Mouse (Mus musculus) hindbrain, embryonic 11.5 days (tissue): Measurements from ENCODE around the gene Fam187a. TPM values are rescaled to one million over a fixed set of nuclear protein-coding genes. Genes with fewer than 3 reads are reported as not detected.

Source experiments
- ATAC-seq: fragments of 200-750 bp; cut with Nextera tagmentation; 2 replicates; pipeline ENCODE4 v1.8.0; 2017; ENCODE audit warnings: mild to moderate bottlenecking, moderate TSS enrichment, moderate library complexity; ENCODE audit not compliant: low FRiP score
- DNase-seq: peaks from one replicate; pipeline ENCODE4 v3.0.0-alpha.2; 2015; ENCODE audit warnings: low spot score
- H3K27ac ChIP-seq: fragments of 300-500 bp; sonication (generic); 2 replicates; pipeline ENCODE4 v1.5.1; 2014; ENCODE audit warnings: mild to moderate bottlenecking, low read depth, low read length
- H3K27me3 ChIP-seq: fragments of 300-500 bp; sonication (generic); 2 replicates; pipeline ENCODE4 v1.6.1; 2014; ENCODE audit warnings: mild to moderate bottlenecking, low read length, moderate library complexity, mixed read lengths; ENCODE audit not compliant: control insufficient read depth, insufficient read depth
- H3K36me3 ChIP-seq: fragments of 300-500 bp; sonication (generic); 2 replicates; pipeline ENCODE4 v1.6.1; 2014; ENCODE audit warnings: mild to moderate bottlenecking, low read length, moderate library complexity, mixed read lengths; ENCODE audit not compliant: control insufficient read depth, insufficient read depth
- H3K4me1 ChIP-seq: fragments of 300-500 bp; sonication (generic); replicated peaks from 2 replicates; pipeline ENCODE4 v1.6.1; 2014; ENCODE audit warnings: low read length, mixed read lengths; ENCODE audit not compliant: control insufficient read depth, insufficient read depth
- H3K4me2 ChIP-seq: fragments of 300-500 bp; sonication (generic); replicated peaks from 2 replicates; pipeline ENCODE4 v1.6.1; 2014; ENCODE audit warnings: mild to moderate bottlenecking, low read depth, low read length
- H3K4me3 ChIP-seq: fragments of 300-500 bp; sonication (generic); 2 replicates; pipeline ENCODE4 v1.5.1; 2014; ENCODE audit warnings: low read depth, low read length
- H3K9ac ChIP-seq: fragments of 300-500 bp; sonication (generic); 2 replicates; pipeline ENCODE4 v1.6.1; 2014; ENCODE audit warnings: low read depth, low read length
- H3K9me3 ChIP-seq: fragments of 300-500 bp; sonication (generic); 2 replicates; pipeline ENCODE4 v1.6.1; 2016; ENCODE audit warnings: low read length; ENCODE audit not compliant: control insufficient read depth
- WGBS: fragments of 180-500 bp; shearing (Covaris S2); extraction: QIAGEN DNeasy Blood & Tissue Kit; methylation state at CpG from one replicate; pipeline ENCODE4 v1.1.7; 2014; 5-methylcytosine and 5-hydroxymethylcytosine counted together
- polyA plus RNA-seq: library from polyadenylated mRNA; unstranded; fragments of >200 nt; fragmentation: Nextera tagmentation; extraction: Ambion mirVana; gene quantifications from 2 replicates; pipeline ENCODE4 v1.2.1, GENCODE M21; 2014

Gene Fam187a
- polyA plus RNA-seq, 1 experiment from 2014 or later, result not detected

DNA sequence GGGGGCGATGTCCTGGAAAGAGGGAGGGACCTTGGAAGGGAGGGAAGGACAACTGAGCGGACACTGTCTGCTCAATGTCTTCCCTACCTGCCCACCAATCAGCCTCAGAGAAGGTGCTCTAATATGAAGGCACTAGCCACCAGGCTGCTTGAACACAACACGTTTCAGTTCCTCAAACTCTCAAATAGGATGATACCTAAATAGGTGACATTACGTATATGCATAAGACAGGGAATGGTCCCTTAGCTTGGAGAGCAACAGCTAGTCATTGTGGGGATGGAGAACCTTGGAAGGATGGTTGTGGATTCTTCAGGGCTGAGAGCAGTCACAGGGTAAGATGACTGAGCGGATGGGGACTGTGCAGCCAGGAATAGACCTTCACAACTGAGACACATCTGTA is 2.5 kb downstream of the Fam187a start:
- H3K9ac ChIP-seq, result no peak overlapping the region
- H3K4me1 ChIP-seq, result no peaks in the 10 kb centered on the region
- H3K4me2 ChIP-seq, result no peak overlapping the region
- no peaks in the 10 kb centered on the region for H3K36me3 ChIP-seq
- no peaks in the 10 kb centered on the region for H3K9me3 ChIP-seq
- H3K4me3 ChIP-seq, result no peak overlapping the region
- ATAC-seq, result no peak
- no peak overlapping the region for H3K27ac ChIP-seq
- DNase-seq, result no peak
- H3K27me3 ChIP-seq, result peaks cover under 1% of the 10 kb centered on the region; the same call in 1 of the 2 replicates
- WGBS, result 82% methylated on average over 5 of the region's 5 CpGs

DNA sequence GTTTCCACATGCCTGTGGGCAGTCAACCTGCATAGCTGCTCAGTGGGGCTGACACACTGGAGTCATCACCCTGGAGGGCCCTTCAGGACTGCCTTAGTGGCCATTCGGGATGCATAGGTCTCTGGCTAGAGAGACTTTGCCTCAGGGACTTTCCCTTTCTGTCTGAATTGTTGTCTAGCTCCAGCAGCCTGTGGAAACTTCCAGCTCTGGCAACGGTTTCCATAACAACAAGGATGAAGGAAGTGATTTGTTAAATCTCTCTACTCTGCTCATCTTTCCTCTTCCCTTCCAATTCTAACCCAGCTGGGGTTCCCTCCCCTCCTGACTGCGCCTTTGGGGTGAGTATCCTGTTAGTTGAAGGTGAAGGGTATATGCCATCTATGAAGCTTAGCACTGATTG is 3.2 kb downstream of the Fam187a start:
- Histone ChIP-seq H3K9me3 (no peaks in the 10 kb centered on the region), H3K4me3 (no peak overlapping the region), H3K9ac (no peak overlapping the region), H3K27me3 (peaks cover 8% of the 10 kb centered on the region), H3K36me3 (no peaks in the 10 kb centered on the region), H3K4me1 (no peaks in the 10 kb centered on the region; the same call in 1 of the 2 replicates), H3K27ac (no peak overlapping the region), H3K4me2 (no peak overlapping the region)
- ATAC-seq (no peak), DNase-seq (no peak)
- 71% methylated on average over 3 of the region's 3 CpGs for WGBS

DNA sequence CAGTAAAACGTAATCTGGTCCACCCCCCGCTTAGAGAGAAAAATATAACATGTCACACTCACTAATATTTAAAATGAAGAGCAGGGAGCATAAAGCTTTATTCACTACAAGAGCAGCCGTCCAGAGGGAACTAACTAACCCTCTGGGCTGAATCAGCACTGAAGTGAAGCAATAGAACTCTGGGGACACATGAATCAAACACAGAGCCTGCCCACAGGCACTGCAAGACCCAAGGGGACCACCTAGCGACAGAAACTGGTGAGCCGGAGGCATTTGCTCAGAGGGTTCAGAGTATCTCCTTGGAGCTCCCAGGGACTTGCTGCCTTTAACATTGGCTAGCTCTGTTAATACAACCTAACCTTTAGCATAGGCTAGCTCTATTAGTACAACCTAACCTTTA is 5.1 kb downstream of the Fam187a start:
- WGBS, result 66% methylated on average over 5 of the region's 5 CpGs
- ATAC-seq (no peak), DNase-seq (no peak)
- no peak overlapping the region for H3K9ac ChIP-seq
- no peaks in the 10 kb centered on the region; the same call in 1 of the 2 replicates for H3K4me1 ChIP-seq
- H3K27ac ChIP-seq, result no peak overlapping the region
- peaks cover 20% of the 10 kb centered on the region for H3K27me3 ChIP-seq
- H3K36me3 ChIP-seq, result no peaks in the 10 kb centered on the region
- H3K4me2 ChIP-seq, result no peak overlapping the region
- H3K9me3 ChIP-seq, result no peaks in the 10 kb centered on the region
- H3K4me3 ChIP-seq, result no peak overlapping the region

DNA sequence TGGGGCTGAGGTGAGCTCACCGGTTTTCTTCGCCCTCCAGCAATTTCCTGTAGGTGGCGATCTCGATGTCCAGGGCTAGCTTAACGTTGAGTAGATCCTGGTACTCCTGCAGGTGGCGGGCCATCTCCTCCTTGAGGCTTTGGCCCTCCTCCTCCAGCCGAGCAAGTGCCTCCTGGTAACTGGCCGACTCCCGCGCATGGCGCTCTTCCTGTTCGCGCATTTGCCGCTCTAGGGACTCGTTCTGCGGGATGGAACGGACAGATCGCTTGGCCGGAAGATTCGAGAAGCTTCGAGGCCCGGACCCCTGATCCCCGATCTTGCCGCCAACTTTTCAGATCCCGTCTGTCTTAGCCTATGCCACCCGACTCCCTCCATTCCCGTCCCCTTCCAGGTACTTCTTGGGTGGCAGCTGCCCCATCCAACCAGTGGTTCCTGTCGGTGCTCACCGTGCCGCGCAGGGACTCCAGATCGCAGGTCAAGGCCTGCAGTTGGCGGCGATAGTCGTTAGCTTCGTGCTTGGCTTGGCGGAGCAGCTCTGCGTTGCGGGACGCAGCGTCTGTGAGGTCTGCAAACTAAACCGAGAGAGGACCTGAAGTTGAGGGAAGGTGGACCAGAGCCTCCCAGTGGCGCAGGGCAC is 8.2 kb downstream of the Fam187a start:
- Histone ChIP-seq H3K4me3 (peak overlapping the region; percentile 19), H3K27me3 (peaks cover 22% of the 10 kb centered on the region), H3K36me3 (no peaks in the 10 kb centered on the region), H3K9ac (peak overlapping the region; percentile 38; the same call in 1 of the 2 replicates), H3K4me1 (no peaks in the 10 kb centered on the region; the same call in 1 of the 2 replicates), H3K4me2 (peak overlapping the region; percentile 41), H3K27ac (no peak overlapping the region), H3K9me3 (no peaks in the 10 kb centered on the region)
- no peak for ATAC-seq
- peak; percentile 71 for DNase-seq
- WGBS, result 3% methylated on average over 43 of the region's 43 CpGs

DNA sequence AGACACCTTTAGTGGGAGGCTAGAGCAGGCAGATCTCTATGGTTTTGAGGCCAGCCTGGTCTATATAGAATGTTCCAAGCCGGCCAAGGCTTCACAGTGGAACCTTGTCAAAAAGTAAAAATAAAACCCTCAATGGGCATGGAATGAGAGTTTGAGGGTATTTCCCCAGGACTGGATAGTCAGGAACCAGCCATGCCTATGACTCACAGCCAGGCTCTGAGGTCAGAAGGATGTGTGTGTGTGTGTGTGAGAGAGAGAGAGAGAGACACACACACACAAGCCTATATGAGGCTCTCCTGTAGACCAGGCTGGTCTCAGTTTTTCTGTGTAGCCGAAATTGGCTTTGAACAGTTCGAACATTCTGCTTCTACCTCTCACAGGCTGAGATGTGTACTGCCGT is 9.7 kb downstream of the Fam187a start:
- Histone ChIP-seq H3K4me2 (no peak overlapping the region), H3K4me3 (no peak overlapping the region), H3K27ac (no peak overlapping the region), H3K9me3 (no peaks in the 10 kb centered on the region), H3K27me3 (peaks cover 22% of the 10 kb centered on the region), H3K36me3 (no peaks in the 10 kb centered on the region), H3K4me1 (no peaks in the 10 kb centered on the region; the same call in 1 of the 2 replicates), H3K9ac (no peak overlapping the region)
- ATAC-seq (no peak), DNase-seq (no peak)
- 92% methylated on average over 4 of the region's 4 CpGs for WGBS

DNA sequence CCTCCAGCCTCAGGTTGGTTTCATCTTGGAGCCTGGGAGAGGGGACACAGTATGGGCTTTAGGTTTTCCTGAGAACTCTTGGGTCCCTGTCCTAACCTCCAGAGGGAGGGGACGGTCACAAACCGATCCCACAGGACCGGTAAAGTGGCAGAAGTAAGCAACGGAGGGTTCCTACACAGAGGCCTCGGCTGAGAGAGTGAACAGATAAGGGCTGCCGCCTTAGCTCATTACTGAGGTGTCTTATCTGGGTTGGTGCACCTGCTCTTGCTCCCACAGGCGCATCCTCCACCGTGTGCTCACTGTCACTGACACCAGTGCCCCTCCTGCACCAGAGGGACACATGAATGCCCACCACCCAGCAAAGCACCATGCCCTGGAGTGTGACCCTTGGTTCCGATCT is 10.8 kb downstream of the Fam187a start:
- no peak overlapping the region for H3K27ac ChIP-seq
- no peak for ATAC-seq
- WGBS, result 73% methylated on average over 9 of the region's 9 CpGs

DNA sequence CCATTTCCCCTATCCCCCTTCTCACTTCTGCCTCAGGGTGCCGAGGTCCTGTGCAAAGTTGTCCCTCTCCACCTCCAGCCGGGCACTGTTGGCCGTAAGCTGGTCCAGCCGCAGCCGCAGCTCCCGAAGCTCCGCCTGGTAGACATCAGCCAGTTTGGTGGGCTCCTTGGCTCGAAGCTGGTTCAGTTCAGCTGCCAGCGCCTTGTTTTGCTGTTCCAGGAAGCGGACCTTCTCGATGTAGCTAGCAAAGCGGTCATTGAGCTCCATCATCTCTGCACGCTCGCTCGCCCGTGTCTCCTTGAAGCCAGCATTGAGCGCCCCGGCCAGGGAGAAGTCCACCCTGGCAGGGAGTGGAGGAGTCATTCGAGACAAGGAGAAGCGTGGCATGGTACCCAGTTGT is 11.7 kb downstream of the Fam187a start:
- Histone ChIP-seq H3K4me2 (no peak overlapping the region), H3K4me1 (no peaks in the 10 kb centered on the region; the same call in 1 of the 2 replicates), H3K9me3 (no peaks in the 10 kb centered on the region), H3K9ac (no peak overlapping the region), H3K27ac (no peak overlapping the region), H3K4me3 (no peak overlapping the region), H3K27me3 (peaks cover 22% of the 10 kb centered on the region), H3K36me3 (no peaks in the 10 kb centered on the region)
- 77% methylated on average over 20 of the region's 20 CpGs for WGBS
- DNase-seq (no peak), ATAC-seq (no peak)

More for the DNA sequence above, 10.8 kb downstream of the Fam187a start:
- H3K9me3 ChIP-seq, result no peaks in the 10 kb centered on the region
- no peak overlapping the region for H3K9ac ChIP-seq
- H3K36me3 ChIP-seq, result no peaks in the 10 kb centered on the region
- DNase-seq, result no peak
- no peaks in the 10 kb centered on the region; the same call in 1 of the 2 replicates for H3K4me1 ChIP-seq
- H3K27me3 ChIP-seq, result peaks cover 22% of the 10 kb centered on the region
- no peak overlapping the region for H3K4me2 ChIP-seq
- no peak overlapping the region for H3K4me3 ChIP-seq

DNA sequence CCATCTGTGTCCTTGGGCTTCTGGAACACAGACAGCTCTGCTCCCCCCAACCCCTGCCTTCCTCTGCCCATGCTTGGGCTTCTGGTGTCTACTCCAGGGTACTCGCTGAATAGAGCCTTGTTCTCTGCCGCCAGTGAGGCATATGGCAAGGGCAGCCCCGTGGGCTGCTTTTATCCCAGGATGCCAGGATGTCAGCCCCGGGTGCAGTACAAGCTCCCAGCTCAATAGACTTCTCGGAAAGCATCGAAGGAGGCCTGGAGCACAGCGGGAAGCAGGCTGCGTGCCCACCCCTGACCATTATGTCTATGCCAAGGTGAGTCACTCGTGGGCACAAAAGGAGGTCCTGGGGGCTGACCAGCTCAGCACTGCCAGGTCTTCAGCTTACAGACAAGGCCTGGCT is 13.4 kb downstream of the Fam187a start:
- 80% methylated on average over 9 of the region's 9 CpGs for WGBS
- no peak overlapping the region for H3K4me2 ChIP-seq
- H3K36me3 ChIP-seq, result no peaks in the 10 kb centered on the region
- DNase-seq (no peak), ATAC-seq (no peak)
- H3K4me3 ChIP-seq, result no peak overlapping the region
- H3K9me3 ChIP-seq, result no peaks in the 10 kb centered on the region
- H3K9ac ChIP-seq, result no peak overlapping the region
- no peak overlapping the region for H3K27ac ChIP-seq
- peaks cover 12% of the 10 kb centered on the region for H3K27me3 ChIP-seq
- no peaks in the 10 kb centered on the region for H3K4me1 ChIP-seq

DNA sequence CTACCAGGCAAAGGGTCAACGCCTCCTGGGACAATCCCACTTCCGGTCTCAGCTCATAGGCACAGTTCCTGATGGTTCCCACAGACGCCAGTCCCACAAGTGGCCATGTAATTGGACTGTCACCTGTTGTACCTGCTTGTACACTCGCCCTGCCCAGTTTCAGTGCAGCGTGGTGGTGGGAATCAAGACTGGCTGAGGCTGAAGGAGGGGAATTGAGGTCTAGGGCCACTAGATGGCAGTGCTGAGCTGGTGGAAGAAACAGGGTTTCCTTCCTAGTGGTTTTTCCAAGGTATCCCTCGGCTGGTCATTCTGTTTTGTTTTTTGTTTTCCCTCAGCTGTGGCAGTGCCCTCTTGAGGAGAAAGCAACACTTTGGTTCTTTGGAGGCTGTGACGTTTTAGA is 15.8 kb downstream of the Fam187a start, which contains the start of gene Gfap:
Gfap (minus strand) TSS at position 150 of the 400 bp plus-strand sequence.
- no peak for ATAC-seq
- no peaks in the 10 kb centered on the region for H3K4me1 ChIP-seq
- DNase-seq, result peak; percentile 94
- peaks cover 2% of the 10 kb centered on the region; the same call in 1 of the 2 replicates for H3K27me3 ChIP-seq
- 11% methylated on average over 7 of the region's 7 CpGs for WGBS
- no peak within 1 kb of the TSS for H3K9ac ChIP-seq
- H3K36me3 ChIP-seq, result no peaks in the 10 kb centered on the region
- no peak within 1 kb of the TSS for H3K4me3 ChIP-seq
- H3K27ac ChIP-seq, result no peak within 1 kb of the TSS
- H3K9me3 ChIP-seq, result no peaks in the 10 kb centered on the region
- no peak within 1 kb of the TSS for H3K4me2 ChIP-seq
